Mouse (Mus musculus): ENCODE data around the gene Fbxo7. TPM values are rescaled to one million over a fixed set of nuclear protein-coding genes. Genes with fewer than 3 reads are reported as not detected.
"Not testable (repeated sequence)": the region's sequence is repeated elsewhere in the genome, so short reads cannot be mapped to it uniquely, and the experiment has no call there.

Gene Fbxo7
- polyA plus RNA-seq, 1 experiment from 2014 or later, result 26.0 TPM

DNA sequence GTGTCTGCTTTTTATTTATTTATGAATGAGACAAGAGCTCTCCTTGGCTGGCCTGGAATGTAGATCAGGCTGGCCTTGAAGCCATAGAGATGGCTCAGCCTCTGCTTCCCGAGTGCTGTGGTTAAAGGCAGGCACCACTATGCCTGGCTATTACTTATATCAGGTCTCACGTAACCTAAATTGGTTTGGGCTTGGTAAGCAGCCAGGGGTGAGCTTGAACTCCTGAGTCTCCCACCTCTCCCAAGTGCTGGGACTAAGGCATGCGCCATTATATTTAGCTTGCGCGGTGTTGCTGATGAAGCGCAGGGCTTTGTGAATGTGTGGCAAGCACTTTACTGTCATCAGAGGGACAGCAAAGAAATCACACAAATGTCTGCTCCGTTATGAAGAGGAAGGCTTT, 4.0 kb upstream of the Fbxo7 start:
- Histone ChIP-seq H3K9ac (no peak overlapping the region), H3K4me2 (no peak overlapping the region), H3K4me1 (replicated peaks) (peaks cover 10% of the 10 kb centered on the region), H3K36me3 (no peaks in the 10 kb centered on the region), H3K27me3 (no peaks in the 10 kb centered on the region), H3K4me3 (no peak overlapping the region), H3K9me3 (no peaks in the 10 kb centered on the region), H3K27ac (replicated peaks) (no peak overlapping the region)
- no peak for ATAC-seq (ENCODE audit: low read depth)
- WGBS, result 92% methylated on average over 7 of the region's 7 CpGs

DNA sequence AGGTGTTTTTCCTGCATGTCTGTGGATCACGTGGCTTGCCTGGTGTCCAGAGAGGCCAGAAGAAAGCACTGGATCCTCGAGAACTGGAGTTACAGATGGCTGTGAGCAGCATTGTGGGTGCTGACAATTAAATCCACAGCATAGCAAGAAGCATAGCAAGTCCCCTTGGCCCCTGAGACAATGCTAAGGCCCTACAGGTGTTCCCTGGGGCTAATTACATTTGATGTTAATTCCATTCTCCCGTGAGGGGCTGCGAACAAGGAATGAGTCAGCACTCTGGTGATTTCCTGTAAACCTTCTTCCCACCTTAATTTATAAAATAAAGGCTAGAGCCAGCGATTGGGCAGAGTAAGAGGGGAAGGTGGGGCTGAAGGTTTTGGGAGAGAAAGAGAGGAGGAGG, 3.0 kb upstream of the Fbxo7 start:
- Histone ChIP-seq H3K4me3 (no peak overlapping the region), H3K27ac (replicated peaks) (no peak overlapping the region), H3K4me1 (replicated peaks) (peaks cover 12% of the 10 kb centered on the region), H3K27me3 (no peaks in the 10 kb centered on the region), H3K36me3 (no peaks in the 10 kb centered on the region), H3K9me3 (no peaks in the 10 kb centered on the region), H3K9ac (no peak overlapping the region), H3K4me2 (no peak overlapping the region)
- 42% methylated on average over 5 of the region's 5 CpGs for WGBS
- no peak for ATAC-seq (ENCODE audit: low read depth)

DNA sequence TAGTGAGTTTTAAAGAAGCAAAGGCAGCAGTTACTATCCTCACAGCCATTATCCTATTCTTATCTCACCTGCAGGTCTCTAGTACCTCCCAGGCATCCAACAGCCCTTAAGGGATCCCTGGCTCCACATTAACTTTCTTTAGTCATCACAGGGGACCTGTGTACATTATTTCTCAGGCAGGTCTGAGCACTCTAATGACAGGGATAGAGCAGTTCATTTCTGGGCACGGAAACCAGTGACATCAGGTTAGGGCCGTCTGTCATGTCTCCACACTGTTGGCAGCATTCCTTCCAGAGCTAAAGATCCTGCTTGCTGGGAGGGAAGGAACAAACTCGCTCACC, 394 bp upstream of the Fbxo7 start:
- Histone ChIP-seq H3K36me3 (no peaks in the 10 kb centered on the region; the same call in 1 of the 2 replicates), H3K27ac (replicated peaks) (no peak overlapping the region), H3K9ac (peak overlapping the region; percentile 89; the same call in 1 of the 2 replicates), H3K4me3 (peak overlapping the region; percentile 87), H3K27me3 (no peaks in the 10 kb centered on the region), H3K4me2 (peak overlapping the region; percentile 76), H3K4me1 (replicated peaks) (peaks cover 12% of the 10 kb centered on the region), H3K9me3 (no peaks in the 10 kb centered on the region)
- 0% methylated on average over 3 of the region's 3 CpGs for WGBS
- no peak for ATAC-seq (ENCODE audit: low read depth)

DNA sequence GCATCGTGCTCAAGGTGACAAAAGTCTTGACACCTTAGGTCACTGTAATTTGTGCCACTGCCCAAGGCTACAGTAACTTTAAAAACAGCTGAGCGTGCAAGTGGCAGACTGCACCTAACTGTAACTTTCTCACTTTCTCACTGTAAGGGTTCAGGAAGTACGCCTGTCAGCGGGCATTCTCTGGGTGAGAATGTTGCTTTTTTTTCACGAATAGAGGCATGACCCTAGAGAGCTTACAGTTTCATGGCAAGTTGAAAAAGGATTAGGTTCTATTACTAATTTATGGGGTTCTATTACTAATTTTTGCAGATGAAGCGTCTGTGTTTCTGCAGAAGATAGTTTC, 673 bp downstream of the Fbxo7 start:
- Histone ChIP-seq H3K9ac (peak overlapping the region; percentile 89), H3K27me3 (no peaks in the 10 kb centered on the region), H3K36me3 (no peaks in the 10 kb centered on the region; the same call in 1 of the 2 replicates), H3K27ac (replicated peaks) (peak overlapping the region; percentile 87; the same call in 1 of the 2 replicates), H3K4me1 (replicated peaks) (peaks cover 12% of the 10 kb centered on the region), H3K4me3 (peak overlapping the region; percentile 87), H3K4me2 (peak overlapping the region; percentile 76), H3K9me3 (no peaks in the 10 kb centered on the region)
- ATAC-seq (ENCODE audit: low read depth), result peak; percentile 8; the same call in 1 of the 2 replicates
- WGBS, result 8% methylated on average over 6 of the region's 6 CpGs

DNA sequence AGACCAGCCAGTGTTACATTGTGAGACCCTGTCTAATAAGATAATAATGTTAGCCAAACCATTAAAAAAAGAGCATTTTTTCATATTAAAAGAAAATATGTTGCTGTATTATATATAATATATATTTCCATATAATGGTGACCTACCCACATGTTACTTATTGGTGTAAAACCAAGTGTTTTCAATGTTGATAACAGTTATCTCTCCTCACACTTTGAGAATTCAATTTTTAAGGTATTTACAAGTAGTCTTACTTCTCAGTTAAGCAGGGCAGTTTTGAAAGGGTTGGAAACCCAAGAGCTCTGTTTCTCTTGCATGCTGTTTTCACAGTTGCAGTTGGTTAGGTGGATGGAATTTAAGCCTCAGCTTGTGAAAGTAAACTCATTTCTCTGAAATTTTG, 1.4 kb downstream of the Fbxo7 start:
- no peaks in the 10 kb centered on the region for H3K27me3 ChIP-seq
- no peak overlapping the region for H3K9ac ChIP-seq
- H3K4me3 ChIP-seq, result peak overlapping the region; percentile 87
- ATAC-seq (ENCODE audit: low read depth), result no peak
- no peaks in the 10 kb centered on the region for H3K9me3 ChIP-seq
- H3K27ac ChIP-seq (replicated peaks), result no peak overlapping the region
- no peaks in the 10 kb centered on the region; the same call in 1 of the 2 replicates for H3K36me3 ChIP-seq
- H3K4me2 ChIP-seq, result peak overlapping the region; percentile 76
- H3K4me1 ChIP-seq (replicated peaks), result peaks cover 12% of the 10 kb centered on the region

DNA sequence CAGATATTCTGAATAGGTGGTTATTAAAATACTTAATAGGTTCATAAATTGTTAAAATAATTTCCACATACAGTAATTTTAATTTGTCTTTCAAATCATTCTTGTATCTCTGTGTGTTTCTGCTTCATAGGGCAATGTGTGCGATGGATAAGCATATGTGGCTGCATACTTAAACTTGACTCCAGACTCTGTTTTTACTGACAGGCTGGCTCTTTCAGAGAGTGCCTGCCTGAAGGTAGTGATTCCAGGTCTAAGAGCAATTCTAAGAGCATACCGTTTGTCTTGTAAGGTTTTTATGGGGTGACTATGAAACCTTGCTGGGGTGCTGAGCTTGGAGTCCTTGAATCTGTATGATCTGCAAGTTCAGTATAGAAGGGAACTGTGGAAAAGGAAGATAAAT, 4.1 kb downstream of the Fbxo7 start:
- H3K9ac ChIP-seq, result no peak overlapping the region
- H3K9me3 ChIP-seq, result no peaks in the 10 kb centered on the region
- H3K27me3 ChIP-seq, result no peaks in the 10 kb centered on the region
- H3K4me2 ChIP-seq, result no peak overlapping the region
- WGBS, result 85% methylated on average over 2 of the region's 2 CpGs
- no peak overlapping the region for H3K27ac ChIP-seq (replicated peaks)
- no peak for ATAC-seq (ENCODE audit: low read depth)
- H3K4me1 ChIP-seq (replicated peaks), result peaks cover 12% of the 10 kb centered on the region
- no peak overlapping the region for H3K4me3 ChIP-seq
- H3K36me3 ChIP-seq, result peaks cover 7% of the 10 kb centered on the region

DNA sequence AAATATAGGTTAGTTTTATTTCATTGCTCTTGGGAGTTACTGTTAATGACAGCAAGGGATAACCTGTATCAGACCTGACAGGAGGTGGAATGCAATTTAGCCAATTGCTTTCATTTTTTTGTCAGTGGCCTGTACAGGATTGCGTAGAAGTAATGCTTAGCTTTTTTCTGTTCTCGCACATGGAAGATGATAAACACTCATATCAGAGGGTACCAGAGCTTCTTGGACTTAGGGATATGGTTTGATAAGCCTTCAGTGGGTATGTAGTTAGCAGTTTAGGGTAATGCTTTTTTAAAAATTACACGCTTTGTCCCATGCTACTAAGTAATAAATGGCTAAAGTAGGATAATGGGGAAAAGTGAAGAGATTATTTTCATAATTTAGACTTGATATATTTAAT, 4.6 kb downstream of the Fbxo7 start:
- Histone ChIP-seq H3K4me2 (no peak overlapping the region), H3K9ac (no peak overlapping the region), H3K27ac (replicated peaks) (no peak overlapping the region), H3K4me3 (no peak overlapping the region), H3K9me3 (no peaks in the 10 kb centered on the region), H3K4me1 (replicated peaks) (peaks cover 10% of the 10 kb centered on the region), H3K36me3 (peaks cover 7% of the 10 kb centered on the region), H3K27me3 (no peaks in the 10 kb centered on the region)
- ATAC-seq (ENCODE audit: low read depth), result no peak
- WGBS, result 94% methylated on average over 3 of the region's 3 CpGs

DNA sequence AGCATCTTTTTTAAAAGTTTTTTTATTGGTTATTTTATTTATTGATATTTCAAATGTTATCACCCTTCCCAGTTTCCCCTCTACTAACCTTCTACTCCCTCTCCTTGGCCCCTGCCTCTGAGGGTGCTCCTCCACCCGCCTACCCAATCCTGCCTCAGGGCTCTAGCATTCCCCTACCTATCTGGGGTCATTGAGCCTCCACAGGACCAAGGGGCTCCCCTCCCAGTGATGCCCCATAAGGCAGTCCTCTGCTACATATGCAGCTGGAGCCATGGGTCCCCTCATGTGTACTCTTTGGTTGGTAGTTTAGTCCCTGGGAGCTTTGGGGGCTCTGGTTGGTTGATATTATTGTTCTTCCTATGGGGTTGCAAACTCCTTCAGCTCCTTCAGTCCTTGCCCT, 5.0 kb downstream of the Fbxo7 start:
- not testable (repeated sequence) for H3K9ac ChIP-seq

DNA sequence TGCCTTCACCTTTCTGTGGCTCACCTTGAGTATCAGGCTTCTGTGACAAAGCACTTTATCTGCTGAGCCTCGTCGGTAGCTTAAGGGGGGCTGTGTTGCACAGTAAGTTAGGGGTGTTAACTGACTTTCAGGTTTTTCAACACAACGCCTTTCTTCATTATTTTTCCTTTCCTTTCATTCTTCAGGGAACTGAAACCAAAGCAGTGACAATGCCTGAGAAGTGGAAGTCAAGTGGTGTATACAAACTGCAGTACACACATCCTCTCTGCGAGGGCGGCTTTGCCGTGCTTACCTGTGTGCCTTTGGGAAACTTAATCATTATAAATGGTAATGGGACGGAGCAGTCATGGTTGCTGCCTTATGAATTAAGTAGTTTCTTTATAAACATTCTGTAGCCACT, 9.0 kb downstream of the Fbxo7 start:
- Histone ChIP-seq H3K9ac (no peak overlapping the region), H3K27me3 (no peaks in the 10 kb centered on the region), H3K4me1 (replicated peaks) (0 out of 2 replicates have a peak, but pooled peaks cover 4% of the 10 kb centered on the region), H3K36me3 (peaks cover 13% of the 10 kb centered on the region), H3K4me2 (no peak overlapping the region), H3K9me3 (no peaks in the 10 kb centered on the region), H3K27ac (replicated peaks) (no peak overlapping the region), H3K4me3 (no peak overlapping the region)
- 92% methylated on average over 7 of the region's 7 CpGs for WGBS
- no peak for ATAC-seq (ENCODE audit: low read depth)

More for the DNA sequence above, 5.0 kb downstream of the Fbxo7 start:
- H3K4me1 ChIP-seq (replicated peaks); H3K27ac ChIP-seq (replicated peaks); H3K36me3 ChIP-seq; H3K27me3 ChIP-seq; H3K4me2 ChIP-seq; H3K4me3 ChIP-seq; H3K9me3 ChIP-seq; ATAC-seq (ENCODE audit: low read depth): not testable (repeated sequence)
- 91% methylated on average over 1 of the region's 1 CpGs for WGBS

DNA sequence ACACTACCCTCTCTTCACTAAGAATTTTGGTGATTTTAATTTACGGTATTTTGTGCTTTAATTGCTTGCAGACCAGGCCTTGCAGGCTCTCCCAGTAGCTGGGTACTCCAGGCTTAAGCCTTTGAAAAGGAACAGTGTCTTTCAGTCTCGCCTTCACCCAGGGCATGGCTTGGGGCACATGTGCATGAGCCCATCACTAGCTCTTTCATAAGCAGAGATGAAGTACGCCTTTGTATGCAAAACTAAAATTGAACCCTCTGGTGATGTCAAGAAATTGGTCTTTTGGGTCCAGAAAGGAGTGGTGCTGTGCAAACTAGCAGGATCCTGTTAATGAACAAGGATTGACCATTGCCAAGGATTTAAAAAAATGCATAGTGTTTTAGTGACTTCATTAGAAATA, 10.7 kb downstream of the Fbxo7 start:
- Histone ChIP-seq H3K4me1 (replicated peaks) (0 out of 2 replicates have a peak, but pooled peaks cover 4% of the 10 kb centered on the region), H3K4me3 (no peak overlapping the region), H3K27ac (replicated peaks) (no peak overlapping the region), H3K9ac (no peak overlapping the region), H3K36me3 (peaks cover 14% of the 10 kb centered on the region), H3K27me3 (no peaks in the 10 kb centered on the region), H3K9me3 (no peaks in the 10 kb centered on the region), H3K4me2 (no peak overlapping the region)
- no peak for ATAC-seq (ENCODE audit: low read depth)
- WGBS, result 68% methylated on average over 3 of the region's 3 CpGs

DNA sequence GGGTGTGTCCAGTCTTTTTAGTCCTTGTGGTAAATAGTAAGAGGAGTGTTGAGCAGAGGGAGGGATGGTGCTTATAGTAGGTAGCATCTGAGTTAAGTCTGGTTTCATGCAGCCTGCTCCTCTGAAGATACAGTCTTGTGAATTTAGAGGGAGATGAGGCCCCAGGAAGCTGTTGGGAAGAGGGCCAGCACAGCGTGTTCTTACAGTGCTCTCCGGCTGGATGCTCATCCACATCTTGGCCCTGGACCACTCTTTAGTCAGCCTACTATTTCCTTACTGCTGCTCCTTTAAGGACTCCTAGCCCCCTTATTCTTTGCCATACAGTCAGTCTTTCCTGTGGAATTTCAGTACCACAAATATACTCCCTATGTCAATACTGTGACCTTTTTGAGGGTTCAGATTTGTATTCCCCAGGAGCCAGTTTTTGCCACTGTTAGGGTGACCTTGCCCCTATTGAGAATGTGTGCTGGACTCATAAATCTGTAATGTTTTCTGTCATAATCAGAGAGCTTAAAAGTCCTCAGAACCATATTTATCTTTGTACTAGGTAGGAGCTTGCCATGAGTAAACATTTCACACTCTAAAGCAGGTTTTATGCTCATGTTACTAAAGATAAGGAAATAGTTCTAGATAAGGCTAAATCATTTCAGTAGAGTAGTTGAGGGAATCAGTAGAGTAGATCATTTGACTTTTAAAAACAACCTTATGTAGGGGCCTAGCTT, 12.4 kb downstream of the Fbxo7 start:
- H3K27ac ChIP-seq (replicated peaks), result no peak overlapping the region
- H3K9me3 ChIP-seq, result no peaks in the 10 kb centered on the region
- ATAC-seq (ENCODE audit: low read depth), result no peak
- H3K9ac ChIP-seq, result no peak overlapping the region
- no peak overlapping the region for H3K4me2 ChIP-seq
- no peaks in the 10 kb centered on the region for H3K27me3 ChIP-seq
- H3K4me3 ChIP-seq, result no peak overlapping the region
- 0 out of 2 replicates have a peak, but pooled peaks cover 4% of the 10 kb centered on the region for H3K4me1 ChIP-seq (replicated peaks)
- peaks cover 18% of the 10 kb centered on the region for H3K36me3 ChIP-seq
- 63% methylated on average over 2 of the region's 2 CpGs for WGBS

DNA sequence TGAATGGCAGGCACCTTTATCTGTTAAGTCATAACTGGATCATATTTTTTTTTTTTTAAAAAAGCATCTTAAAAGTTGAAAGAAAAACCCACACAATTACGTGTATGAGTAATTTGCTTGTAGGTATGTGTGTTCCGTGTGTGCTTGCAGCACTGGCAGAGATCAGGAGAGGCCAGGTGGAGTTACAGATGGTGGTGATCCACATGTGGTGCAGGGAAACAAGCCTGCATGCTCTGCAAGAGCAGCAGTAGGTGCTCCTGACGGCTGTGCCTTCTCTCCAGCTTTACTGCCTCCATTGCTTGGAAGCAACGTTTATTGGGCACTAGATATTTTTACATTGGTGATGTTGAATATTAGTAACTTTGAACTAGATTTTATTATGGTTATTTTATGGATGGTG, 21.9 kb downstream of the Fbxo7 start:
- no peak for ATAC-seq (ENCODE audit: low read depth)
- no peaks in the 10 kb centered on the region for H3K9me3 ChIP-seq

DNA sequence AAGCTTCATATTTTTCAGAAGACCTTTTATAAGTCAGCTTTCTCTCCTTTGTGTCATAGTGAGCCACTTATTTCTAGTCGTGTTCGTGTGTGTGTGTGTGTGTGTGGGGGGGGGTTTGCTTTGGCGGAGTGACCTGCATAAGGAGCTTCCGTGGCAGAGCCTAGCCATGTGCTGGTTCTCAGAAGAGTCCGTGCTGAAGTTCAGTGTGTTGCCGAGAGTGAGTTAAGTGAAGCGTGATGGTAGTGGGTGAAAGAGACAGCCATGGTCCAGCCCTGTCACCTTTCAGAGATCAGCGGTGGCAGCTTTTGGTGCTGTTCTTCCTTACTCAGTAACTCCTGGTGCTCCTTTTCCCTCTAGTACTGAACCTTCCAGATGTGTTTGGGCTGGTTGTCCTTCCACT, 22.3 kb downstream of the Fbxo7 start:
- 88% methylated on average over 8 of the region's 8 CpGs for WGBS
- Histone ChIP-seq H3K4me3 (no peak overlapping the region), H3K4me1 (replicated peaks) (no peaks in the 10 kb centered on the region), H3K27me3 (no peaks in the 10 kb centered on the region), H3K9me3 (no peaks in the 10 kb centered on the region), H3K36me3 (peaks cover 28% of the 10 kb centered on the region), H3K27ac (replicated peaks) (no peak overlapping the region), H3K4me2 (no peak overlapping the region), H3K9ac (no peak overlapping the region)
- ATAC-seq (ENCODE audit: low read depth), result no peak

More for the DNA sequence above, 21.9 kb downstream of the Fbxo7 start:
- Histone ChIP-seq H3K4me3 (no peak overlapping the region), H3K27me3 (no peaks in the 10 kb centered on the region), H3K27ac (replicated peaks) (no peak overlapping the region), H3K4me2 (no peak overlapping the region), H3K4me1 (replicated peaks) (no peaks in the 10 kb centered on the region), H3K36me3 (peaks cover 28% of the 10 kb centered on the region), H3K9ac (no peak overlapping the region)
- 80% methylated on average over 4 of the region's 4 CpGs for WGBS
